Mouse (Mus musculus) myocyte (in vitro differentiated cells): ENCODE data around the gene Tbx4.

ENCODE experiments used
- MAX ChIP-seq: IDR thresholded peaks from one replicate; pipeline ENCODE4 v1.6.1; 2011; ENCODE audit warnings: low read depth, mild to moderate bottlenecking, control low read depth
- MYOG ChIP-seq, 3 experiments: IDR thresholded peaks; one replicate each; pipeline ENCODE4 v1.6.1; 2011; ENCODE audit warnings: control low read depth in 2 of 3, low read depth in 2 of 3, mild to moderate bottlenecking in 2 of 3; ENCODE audit not compliant: insufficient read length in 2 of 3, control insufficient read depth in 1 of 3, insufficient read depth in 1 of 3
- POLR2A ChIP-seq: IDR thresholded peaks from one replicate; pipeline ENCODE4 v1.6.1; 2011; ENCODE audit warnings: low read depth, mild to moderate bottlenecking, control low read depth, moderate library complexity; ENCODE audit not compliant: insufficient read length
- POLR2AphosphoS2 ChIP-seq: IDR thresholded peaks from one replicate; pipeline ENCODE4 v1.6.1; 2011; ENCODE audit warnings: low read depth, control low read depth; ENCODE audit not compliant: insufficient read length
- REST ChIP-seq: IDR thresholded peaks from one replicate; pipeline ENCODE4 v1.6.1; 2011; ENCODE audit warnings: mild to moderate bottlenecking, control low read depth, moderate library complexity; ENCODE audit not compliant: insufficient read depth, insufficient read length
- TCF12 ChIP-seq: IDR thresholded peaks from one replicate; pipeline ENCODE4 v1.6.1; 2011; ENCODE audit warnings: mild to moderate bottlenecking, control low read depth; ENCODE audit not compliant: poor library complexity, insufficient read depth, severe bottlenecking
- TCF3 ChIP-seq: IDR thresholded peaks from one replicate; pipeline ENCODE4 v1.6.1; 2011; ENCODE audit warnings: low read depth, control low read depth; ENCODE audit not compliant: insufficient read length

DNA sequence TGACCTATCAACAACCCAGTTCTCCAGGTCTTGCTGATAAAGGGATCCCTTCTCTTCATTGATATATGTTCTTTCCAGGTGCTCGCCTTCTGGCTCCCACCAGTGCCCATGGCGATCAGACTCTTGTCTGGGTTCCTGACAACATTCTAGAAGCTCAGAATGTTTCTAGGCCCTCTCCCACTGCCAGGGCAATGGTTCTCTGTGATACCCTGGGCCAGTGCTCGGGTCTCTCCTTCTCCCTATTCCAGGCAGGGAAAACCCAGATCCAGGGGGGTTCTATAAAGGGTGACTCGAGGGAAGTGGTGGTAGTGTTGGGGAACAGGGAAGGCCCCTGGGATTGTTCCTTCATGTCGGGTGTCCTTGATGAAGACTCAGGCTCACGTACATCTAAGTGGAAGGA lies 36.0 kb upstream of the Tbx4 start, which contains the start of gene Gm11444:
- TF ChIP-seq TCF12 (no peak), MYOG (IDR thresholded peaks at IDR 0.05; ENCODE audit: control insufficient read depth in 1 of 3, insufficient read depth in 1 of 3, insufficient read length in 2 of 3, low read depth in 2 of 3) (no peak), MAX (no peak), POLR2A (no peak), TCF3 (no peak), REST (no peak), POLR2AphosphoS2 (no peak)
